Mouse (Mus musculus): ENCODE measurements around the gene Mrpl51. TPM values are rescaled to one million over a fixed set of nuclear protein-coding genes. Genes with fewer than 3 reads are reported as not detected.

Mrpl51 gene
- polyA plus RNA-seq, 1 experiment from 2014 or later = 288 TPM

- ATAC-seq (replicated peaks; ENCODE audit: low FRiP score, low read depth) (no peak), DNase-seq (ENCODE audit: low spot score) (no peak)
- Histone ChIP-seq H3K9me3 (replicated peaks; ENCODE audit: low read length) (no peaks in the 10 kb centered on the region), H3K27ac (no peak overlapping the region), H3K27me3 (ENCODE audit: insufficient read depth, low read length) (no peaks in the 10 kb centered on the region), H3K4me2 (ENCODE audit: low read length) (no peak overlapping the region), H3K4me3 (replicated peaks; ENCODE audit: low read depth, low read length) (no peak overlapping the region), H3K9ac (ENCODE audit: low read depth, low read length) (no peak overlapping the region), H3K4me1 (replicated peaks; ENCODE audit: insufficient read depth, low read length) (no peaks in the 10 kb centered on the region), H3K36me3 (ENCODE audit: insufficient read depth, low read length) (no peaks in the 10 kb centered on the region)
- no peak for TF ChIP-seq CTCF (IDR thresholded peaks at IDR 0.05; ENCODE audit: low read depth)
- WGBS = 83% methylated on average over 5 of the region's 5 CpGs
Observed at GRCm38 (mm10) chr6:125240617-125241016, 49.0 kb downstream of the Mrpl51 start.

GRCm38 (mm10) chr6:125241566-125241965 lies 50.0 kb downstream of the Mrpl51 start:
- no peak overlapping the region for H3K4me3 ChIP-seq (replicated peaks; ENCODE audit: low read depth, low read length)
- no peaks in the 10 kb centered on the region for H3K9me3 ChIP-seq (replicated peaks; ENCODE audit: low read length)
- H3K27me3 ChIP-seq (ENCODE audit: insufficient read depth, low read length) = no peaks in the 10 kb centered on the region
- no peak overlapping the region for H3K4me2 ChIP-seq (ENCODE audit: low read length)
- TF ChIP-seq CTCF (IDR thresholded peaks at IDR 0.05; ENCODE audit: low read depth) = no peak
- H3K36me3 ChIP-seq (ENCODE audit: insufficient read depth, low read length) = no peaks in the 10 kb centered on the region
- 84% methylated on average over 8 of the region's 8 CpGs for WGBS
- no peak overlapping the region for H3K9ac ChIP-seq (ENCODE audit: low read depth, low read length)
- H3K4me1 ChIP-seq (replicated peaks; ENCODE audit: insufficient read depth, low read length) = no peaks in the 10 kb centered on the region
- DNase-seq (ENCODE audit: low spot score) = no peak
- ATAC-seq (replicated peaks; ENCODE audit: low FRiP score, low read depth) = no peak
- H3K27ac ChIP-seq = no peak overlapping the region

- Histone ChIP-seq H3K9ac (ENCODE audit: low read depth, low read length) (no peak overlapping the region), H3K4me3 (replicated peaks; ENCODE audit: low read depth, low read length) (no peak overlapping the region), H3K36me3 (ENCODE audit: insufficient read depth, low read length) (no peaks in the 10 kb centered on the region), H3K9me3 (replicated peaks; ENCODE audit: low read length) (no peaks in the 10 kb centered on the region), H3K4me1 (replicated peaks; ENCODE audit: insufficient read depth, low read length) (no peaks in the 10 kb centered on the region), H3K4me2 (ENCODE audit: low read length) (no peak overlapping the region), H3K27me3 (ENCODE audit: insufficient read depth, low read length) (no peaks in the 10 kb centered on the region), H3K27ac (no peak overlapping the region)
- 23% methylated on average over 1 of the region's 1 CpGs for WGBS
- no peak for ATAC-seq (replicated peaks; ENCODE audit: low FRiP score, low read depth)
- DNase-seq (ENCODE audit: low spot score) = no peak
- TF ChIP-seq CTCF (IDR thresholded peaks at IDR 0.05; ENCODE audit: low read depth) = no peak
Observed at GRCm38 (mm10) chr6:125244551-125244950, 53.0 kb downstream of the Mrpl51 start.

Small RNAs within 50 kb of the gene (microRNA-seq; reads per million reads assigned to microRNA genes)
- 0.60 reads per million for gene Mir3098
- gene Mir8113 = not detected

Other genes with a start within 250 kb of the Mrpl51 start
- gene Cops7a, start 226.3 kb upstream of the Mrpl51 start, polyA plus RNA-seq (2015; fragmentation: Nextera tagmentation; extraction: Ambion mirVana) = 153 and 157 TPM in 2 replicates
- gene Pianp, start 195.1 kb upstream of the Mrpl51 start, polyA plus RNA-seq (2015; fragmentation: Nextera tagmentation; extraction: Ambion mirVana) = 2.0 and 2.1 TPM in 2 replicates
- gene Zfp384, start 182.7 kb upstream of the Mrpl51 start, polyA plus RNA-seq (2015; fragmentation: Nextera tagmentation; extraction: Ambion mirVana) = 11.3 and 11.4 TPM in 2 replicates
- gene Ing4, start 152.0 kb upstream of the Mrpl51 start, polyA plus RNA-seq (2015; fragmentation: Nextera tagmentation; extraction: Ambion mirVana) = 118 and 119 TPM in 2 replicates
- gene Acrbp, start 142.1 kb upstream of the Mrpl51 start, polyA plus RNA-seq (2015; fragmentation: Nextera tagmentation; extraction: Ambion mirVana) = 4.2 and 4.5 TPM in 2 replicates
- gene Lpar5, start 123.9 kb upstream of the Mrpl51 start, polyA plus RNA-seq (2015; fragmentation: Nextera tagmentation; extraction: Ambion mirVana) = 0.29 and 0.30 TPM in 2 replicates
- gene Chd4, start 95.8 kb upstream of the Mrpl51 start, polyA plus RNA-seq (2015; fragmentation: Nextera tagmentation; extraction: Ambion mirVana) = 60.7 and 64.2 TPM in 2 replicates
- gene Nop2, start 59.9 kb upstream of the Mrpl51 start, polyA plus RNA-seq (2015; fragmentation: Nextera tagmentation; extraction: Ambion mirVana) = 41.1 and 43.2 TPM in 2 replicates
- gene Iffo1, start 46.6 kb upstream of the Mrpl51 start, polyA plus RNA-seq (2015; fragmentation: Nextera tagmentation; extraction: Ambion mirVana) = 8.1 and 8.7 TPM in 2 replicates
- 1,529 and 1,548 TPM in 2 replicates for gene Gapdh, start 25.3 kb upstream of the Mrpl51 start, polyA plus RNA-seq (2015; fragmentation: Nextera tagmentation; extraction: Ambion mirVana)
- gene Ncapd2, start 100 bp upstream of the Mrpl51 start, polyA plus RNA-seq (2015; fragmentation: Nextera tagmentation; extraction: Ambion mirVana) = 43.8 and 48.0 TPM in 2 replicates
- gene Vamp1, start 23.8 kb downstream of the Mrpl51 start, polyA plus RNA-seq (2015; fragmentation: Nextera tagmentation; extraction: Ambion mirVana) = 4.0 and 4.4 TPM in 2 replicates
- gene Tapbpl, start 40.1 kb downstream of the Mrpl51 start, polyA plus RNA-seq (2015; fragmentation: Nextera tagmentation; extraction: Ambion mirVana) = 6.3 and 7.2 TPM in 2 replicates
- 0.93 and 1.2 TPM in 2 replicates for gene Cd27, start 45.2 kb downstream of the Mrpl51 start, polyA plus RNA-seq (2015; fragmentation: Nextera tagmentation; extraction: Ambion mirVana)
- 0.17 TPM in 1 of 2 replicates, not detected in the other for gene Tuba3a, start 94.2 kb downstream of the Mrpl51 start, polyA plus RNA-seq (2015; fragmentation: Nextera tagmentation; extraction: Ambion mirVana)
- 69.8 and 71.6 TPM in 2 replicates for gene Ltbr, start 122.1 kb downstream of the Mrpl51 start, polyA plus RNA-seq (2015; fragmentation: Nextera tagmentation; extraction: Ambion mirVana)
- gene Scnn1a, start 128.9 kb downstream of the Mrpl51 start, polyA plus RNA-seq (2015; fragmentation: Nextera tagmentation; extraction: Ambion mirVana) = 19.9 and 22.7 TPM in 2 replicates
- 77.9 and 80.4 TPM in 2 replicates for gene Tnfrsf1a, start 157.6 kb downstream of the Mrpl51 start, polyA plus RNA-seq (2015; fragmentation: Nextera tagmentation; extraction: Ambion mirVana)
- gene Plekhg6, start 189.0 kb downstream of the Mrpl51 start, polyA plus RNA-seq (2015; fragmentation: Nextera tagmentation; extraction: Ambion mirVana) = 3.1 and 3.4 TPM in 2 replicates